Mouse (Mus musculus) midbrain, embryonic 14.5 days (tissue): ENCODE results near the gene Bbs9. TPM values are rescaled to one million over a fixed set of nuclear protein-coding genes. Genes with fewer than 3 reads are reported as not detected.
A peak's percentile ranks its signal among the peaks of the same experiment; 100 is the strongest.

ENCODE experiments used
- ATAC-seq: fragments of 200-750 bp; cut with Nextera tagmentation; 2 replicates; pipeline ENCODE4 v1.8.0; 2017; ENCODE audit warnings: moderate number of reproducible peaks, moderate library complexity; ENCODE audit not compliant: low FRiP score, low TSS enrichment
- DNase-seq: peaks from one replicate; pipeline ENCODE4 v3.0.0-alpha.2; 2015
- H3K27ac ChIP-seq: fragments of 300-500 bp; sonication (generic); replicated peaks from 2 replicates; pipeline ENCODE4 v1.5.1; 2014; ENCODE audit warnings: mild to moderate bottlenecking, low read depth, low read length, moderate library complexity
- H3K27me3 ChIP-seq: fragments of 300-500 bp; sonication (generic); 2 replicates; pipeline ENCODE4 v1.6.1; 2014; ENCODE audit warnings: low read length, control low read depth, mixed read lengths; ENCODE audit not compliant: control insufficient read depth, insufficient read depth
- H3K36me3 ChIP-seq: fragments of 300-500 bp; sonication (generic); 2 replicates; pipeline ENCODE4 v1.6.1; 2014; ENCODE audit warnings: low read length, control low read depth; ENCODE audit not compliant: control insufficient read depth, insufficient read depth
- H3K4me1 ChIP-seq: fragments of 300-500 bp; sonication (generic); 2 replicates; pipeline ENCODE4 v1.6.1; 2014; ENCODE audit warnings: mild to moderate bottlenecking, antibody characterized with exemption, low read length, control low read depth; ENCODE audit not compliant: control insufficient read depth, insufficient read depth
- H3K4me2 ChIP-seq: fragments of 300-500 bp; sonication (generic); 2 replicates; pipeline ENCODE4 v1.6.1; 2014; ENCODE audit warnings: mild to moderate bottlenecking, low read length, moderate library complexity
- H3K4me3 ChIP-seq: fragments of 300-500 bp; sonication (generic); replicated peaks from 2 replicates; pipeline ENCODE4 v1.5.1; 2014; ENCODE audit warnings: low read depth, low read length
- H3K9ac ChIP-seq: fragments of 300-500 bp; sonication (generic); replicated peaks from 2 replicates; pipeline ENCODE4 v1.6.1; 2014; ENCODE audit warnings: mild to moderate bottlenecking, low read length, moderate library complexity
- H3K9me3 ChIP-seq: fragments of 300-500 bp; sonication (generic); 2 replicates; pipeline ENCODE4 v1.6.1; 2016; ENCODE audit warnings: low read length, control low read depth, mixed read lengths; ENCODE audit not compliant: control insufficient read depth
- WGBS: fragments of 180-500 bp; shearing (Covaris S2); extraction: QIAGEN DNeasy Blood & Tissue Kit; methylation state at CpG from one replicate; pipeline ENCODE4 v1.1.7; 2014; 5-methylcytosine and 5-hydroxymethylcytosine counted together
- polyA plus RNA-seq: library from polyadenylated mRNA; unstranded; fragments of >200 nt; fragmentation: Nextera tagmentation; extraction: Ambion mirVana; gene quantifications from 2 replicates; pipeline ENCODE4 v1.2.1, GENCODE M21; 2014

Gene Bbs9
- polyA plus RNA-seq, 1 experiment from 2014 or later = 24.2 TPM

DNA sequence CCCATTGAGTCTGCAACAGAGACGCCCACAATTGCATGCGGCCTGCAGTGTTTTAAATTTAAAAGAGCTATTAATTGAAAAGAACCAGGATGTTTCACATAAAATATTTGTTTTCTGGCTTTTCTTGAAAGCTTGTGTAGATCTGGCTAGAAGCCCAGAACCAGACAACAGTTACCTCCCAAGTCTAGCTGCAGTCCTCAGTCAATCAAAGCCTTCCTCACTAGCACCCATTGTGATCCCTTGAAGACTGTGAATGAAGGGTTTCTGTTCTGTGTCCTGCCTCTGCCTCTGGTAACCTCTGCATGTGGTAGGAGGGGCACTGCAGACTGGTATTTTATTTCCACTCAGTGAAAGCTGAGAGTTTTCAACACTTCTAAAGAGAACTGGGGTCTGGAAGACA, 27.5 kb downstream of the Bbs9 start:
- WGBS = 75% methylated on average over 2 of the region's 2 CpGs
- ATAC-seq (no peak), DNase-seq (peak; percentile 2)

DNA sequence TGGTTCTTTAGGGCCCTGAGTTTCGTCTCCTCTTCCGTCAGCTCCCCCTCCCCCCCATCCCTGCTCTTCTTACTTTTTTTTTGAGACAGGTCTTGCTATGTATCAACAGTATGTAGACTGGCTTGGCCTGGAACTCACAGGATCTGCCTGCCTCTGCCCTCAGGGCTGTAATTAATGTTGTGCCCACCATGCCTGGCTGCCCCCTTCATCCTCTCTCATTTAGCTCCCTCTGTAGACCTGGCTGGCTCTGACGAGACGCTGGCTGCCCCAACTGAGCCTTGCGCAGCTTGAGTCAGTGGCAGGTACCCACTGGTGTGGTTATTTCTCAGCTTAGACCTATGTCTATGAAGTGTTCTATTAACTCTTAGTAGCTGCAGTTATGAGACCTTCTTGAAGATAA, 28.1 kb downstream of the Bbs9 start:
- no peaks in the 10 kb centered on the region for H3K36me3 ChIP-seq
- ATAC-seq = no peak
- H3K9me3 ChIP-seq = no peaks in the 10 kb centered on the region
- H3K9ac ChIP-seq = no peak overlapping the region
- DNase-seq = no peak
- no peaks in the 10 kb centered on the region for H3K27me3 ChIP-seq
- no peaks in the 10 kb centered on the region for H3K4me1 ChIP-seq
- 74% methylated on average over 5 of the region's 5 CpGs for WGBS
- H3K27ac ChIP-seq = no peak overlapping the region
- H3K4me2 ChIP-seq = no peak overlapping the region
- no peak overlapping the region for H3K4me3 ChIP-seq

More for the DNA sequence above, 27.5 kb downstream of the Bbs9 start:
- Histone ChIP-seq H3K9ac (no peak overlapping the region), H3K4me1 (no peaks in the 10 kb centered on the region), H3K27me3 (no peaks in the 10 kb centered on the region), H3K36me3 (no peaks in the 10 kb centered on the region), H3K9me3 (no peaks in the 10 kb centered on the region), H3K4me3 (no peak overlapping the region), H3K27ac (no peak overlapping the region), H3K4me2 (no peak overlapping the region)

DNA sequence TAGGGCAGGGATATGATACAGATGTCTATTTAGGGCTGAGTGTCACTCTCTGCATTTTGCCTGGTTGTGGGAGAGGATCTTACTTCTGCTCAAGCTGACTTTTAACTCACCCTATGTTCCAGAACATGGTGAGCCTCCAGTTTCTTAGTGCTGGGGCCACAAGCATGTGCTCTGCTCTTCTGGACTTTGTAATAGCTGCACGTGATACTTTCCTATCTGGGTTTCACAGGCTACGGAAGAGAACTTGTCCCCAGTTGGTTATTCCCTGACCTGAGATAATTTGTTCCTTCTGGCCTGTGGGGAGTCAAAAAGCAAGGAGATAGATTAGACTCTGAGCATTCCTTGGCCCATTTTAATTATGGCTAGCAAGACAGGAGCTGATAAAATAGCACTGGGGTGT, 30.1 kb downstream of the Bbs9 start:
- Histone ChIP-seq H3K4me3 (no peak overlapping the region), H3K4me1 (no peaks in the 10 kb centered on the region), H3K36me3 (no peaks in the 10 kb centered on the region), H3K27me3 (no peaks in the 10 kb centered on the region), H3K9ac (no peak overlapping the region), H3K27ac (no peak overlapping the region), H3K9me3 (no peaks in the 10 kb centered on the region), H3K4me2 (no peak overlapping the region)
- ATAC-seq (no peak), DNase-seq (no peak)
- 89% methylated on average over 2 of the region's 2 CpGs for WGBS

DNA sequence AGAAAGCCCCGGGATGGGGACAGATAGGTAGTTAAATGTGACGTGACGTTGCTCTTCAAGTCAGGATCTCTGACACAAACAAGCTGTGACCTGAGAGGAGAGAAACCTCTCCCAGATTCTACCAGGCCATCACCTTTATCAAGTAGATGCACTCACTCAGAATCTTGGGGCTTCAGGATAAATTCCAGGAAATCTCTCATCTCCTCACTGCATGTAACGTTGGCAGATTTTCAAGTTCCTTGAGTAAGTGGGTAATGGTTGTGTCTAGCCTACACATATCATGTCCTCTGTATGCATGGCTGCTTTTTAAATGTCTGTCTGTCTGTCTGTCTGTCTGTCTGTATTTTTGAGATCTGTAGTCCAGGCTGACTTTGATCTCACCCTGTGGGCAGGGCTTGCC, 39.6 kb downstream of the Bbs9 start:
- Histone ChIP-seq H3K9me3 (no peaks in the 10 kb centered on the region), H3K36me3 (no peaks in the 10 kb centered on the region), H3K27ac (no peak overlapping the region), H3K4me1 (no peaks in the 10 kb centered on the region), H3K4me3 (no peak overlapping the region), H3K27me3 (no peaks in the 10 kb centered on the region), H3K4me2 (no peak overlapping the region), H3K9ac (no peak overlapping the region)
- WGBS = 93% methylated on average over 4 of the region's 4 CpGs
- DNase-seq = no peak
- no peak for ATAC-seq

DNA sequence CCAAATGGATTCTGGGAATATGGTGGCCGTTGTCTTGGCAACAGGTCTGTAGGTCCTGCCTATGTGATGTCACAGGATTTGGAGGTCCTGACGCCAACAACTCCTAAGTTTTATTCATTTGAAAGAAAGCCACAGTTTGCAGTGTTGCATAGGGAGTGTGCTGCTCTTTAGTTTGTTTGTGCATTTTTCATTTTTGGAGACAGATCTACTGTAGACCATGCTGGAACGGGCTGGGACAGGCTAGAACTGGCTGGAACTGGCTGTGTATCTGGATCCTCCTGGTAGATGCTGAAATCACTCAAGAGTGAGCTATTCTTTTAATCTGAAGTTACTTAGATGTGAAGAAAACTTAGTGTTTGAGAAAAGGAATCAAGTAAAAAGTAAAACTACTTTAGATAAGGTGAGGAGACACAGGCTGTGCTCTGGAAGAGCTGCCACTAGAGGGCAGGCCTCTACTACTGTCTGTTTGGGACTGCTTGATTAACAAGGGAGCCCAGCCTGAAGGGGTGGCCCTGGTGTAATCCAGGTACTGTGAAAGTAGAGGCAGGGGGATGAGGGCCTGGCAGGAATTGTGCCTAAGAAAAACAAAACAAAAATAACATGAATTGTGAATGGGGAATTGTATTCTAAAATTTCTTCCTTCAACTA, 43.0 kb downstream of the Bbs9 start:
- Histone ChIP-seq H3K9ac (no peak overlapping the region), H3K9me3 (no peaks in the 10 kb centered on the region; the same call in 1 of the 2 replicates), H3K4me1 (no peaks in the 10 kb centered on the region), H3K4me3 (no peak overlapping the region), H3K27ac (no peak overlapping the region), H3K4me2 (no peak overlapping the region), H3K27me3 (no peaks in the 10 kb centered on the region), H3K36me3 (no peaks in the 10 kb centered on the region)
- WGBS = 93% methylated on average over 3 of the region's 3 CpGs
- peak; percentile 73; the same call in 1 of the 2 replicates for ATAC-seq
- peak; percentile 84 for DNase-seq

DNA sequence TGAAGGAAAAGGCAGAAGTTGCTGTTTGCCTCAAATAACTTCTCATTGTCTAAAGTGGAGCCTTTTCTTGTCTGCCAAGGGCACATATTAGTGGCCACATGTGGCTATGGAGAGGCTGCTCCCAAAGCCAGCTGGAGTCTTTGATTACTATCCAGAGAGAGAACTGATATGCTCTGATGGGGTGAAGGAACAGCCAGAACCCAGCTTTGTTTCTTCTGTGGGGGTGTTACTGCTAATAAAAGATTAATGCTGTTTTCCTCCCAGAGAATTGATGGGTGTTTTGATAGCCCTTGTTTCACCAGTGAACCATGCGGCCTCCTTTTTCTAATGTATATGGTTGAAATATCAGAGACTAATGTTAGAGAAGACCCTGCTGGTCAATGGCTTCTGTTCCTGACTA, 47.9 kb downstream of the Bbs9 start:
- ATAC-seq (no peak), DNase-seq (no peak)
- H3K27me3 ChIP-seq = no peaks in the 10 kb centered on the region
- H3K27ac ChIP-seq = no peak overlapping the region
- H3K4me1 ChIP-seq = no peaks in the 10 kb centered on the region
- H3K9ac ChIP-seq = no peak overlapping the region
- H3K4me3 ChIP-seq = no peak overlapping the region
- 98% methylated on average over 1 of the region's 1 CpGs for WGBS
- H3K36me3 ChIP-seq = no peaks in the 10 kb centered on the region
- no peak overlapping the region for H3K4me2 ChIP-seq
- no peaks in the 10 kb centered on the region; the same call in 1 of the 2 replicates for H3K9me3 ChIP-seq

DNA sequence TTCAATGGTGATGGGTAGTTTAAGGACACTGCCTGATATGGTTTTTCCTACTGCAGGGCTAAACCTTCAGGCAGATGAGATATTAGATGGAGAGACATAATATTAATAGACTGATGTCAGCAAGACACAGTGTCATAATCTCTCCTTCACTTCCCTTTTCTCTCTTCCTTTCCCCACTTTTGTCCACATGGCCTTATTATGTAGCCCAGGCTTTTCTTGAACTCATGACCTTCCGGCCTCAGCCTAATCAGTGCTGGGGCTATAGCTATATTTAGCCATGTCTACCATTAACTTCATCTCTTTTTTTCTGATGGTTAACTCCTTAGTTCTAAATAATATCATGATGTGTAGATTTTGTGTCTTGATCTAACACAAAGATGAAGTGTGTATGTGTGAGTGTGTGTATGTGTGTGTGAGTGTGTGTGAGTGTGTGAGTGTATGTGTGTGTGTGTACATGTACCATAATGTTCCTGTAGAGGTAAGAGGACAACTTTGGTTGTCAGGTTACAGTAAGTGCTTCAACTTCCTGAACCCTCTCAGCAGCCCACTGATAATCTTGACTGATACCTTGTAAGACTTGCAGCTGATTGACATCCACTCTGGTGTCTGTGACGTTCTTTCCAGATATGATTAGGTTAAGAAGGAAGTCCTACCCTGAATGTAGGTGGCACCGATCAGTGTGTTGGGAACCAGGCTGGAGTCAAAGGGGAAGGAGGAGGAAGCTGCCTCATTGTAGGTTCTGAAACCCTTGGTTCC, 55.4 kb downstream of the Bbs9 start:
- no peak for ATAC-seq
- 94% methylated on average over 3 of the region's 3 CpGs for WGBS
- no peak for DNase-seq
- Histone ChIP-seq H3K9me3 (no peaks in the 10 kb centered on the region), H3K27ac (no peak overlapping the region), H3K4me2 (no peak overlapping the region), H3K4me3 (no peak overlapping the region), H3K36me3 (no peaks in the 10 kb centered on the region), H3K4me1 (no peaks in the 10 kb centered on the region), H3K9ac (no peak overlapping the region), H3K27me3 (no peaks in the 10 kb centered on the region)

DNA sequence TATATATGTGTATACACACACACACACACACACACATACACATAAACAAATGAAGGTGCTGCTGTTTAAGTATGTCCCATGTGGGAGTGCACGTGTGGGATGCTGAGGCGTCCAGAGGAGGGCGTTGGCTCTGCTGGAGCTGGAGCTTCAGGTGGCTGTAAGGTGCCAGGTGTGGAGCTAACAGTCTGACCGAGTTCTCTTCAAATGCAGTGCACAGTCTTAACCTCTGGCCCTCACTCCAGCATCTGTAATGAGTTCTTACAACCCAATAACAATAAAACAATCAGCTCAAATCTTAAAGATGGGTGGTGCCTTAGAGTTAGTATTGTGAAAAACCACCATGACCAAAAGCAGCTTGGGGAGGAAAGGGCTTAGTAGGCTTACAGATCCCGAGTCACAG, 56.6 kb downstream of the Bbs9 start:
- no peak overlapping the region for H3K27ac ChIP-seq
- no peaks in the 10 kb centered on the region for H3K36me3 ChIP-seq
- ATAC-seq (no peak), DNase-seq (no peak)
- H3K27me3 ChIP-seq = no peaks in the 10 kb centered on the region
- WGBS = 72% methylated on average over 5 of the region's 5 CpGs
- H3K4me2 ChIP-seq = no peak overlapping the region
- no peaks in the 10 kb centered on the region for H3K4me1 ChIP-seq
- H3K9ac ChIP-seq = no peak overlapping the region
- no peaks in the 10 kb centered on the region for H3K9me3 ChIP-seq
- no peak overlapping the region for H3K4me3 ChIP-seq
